Mouse (Mus musculus) MEL (cell line): Measurements from ENCODE around the gene Aff4.

ENCODE experiments used
- CHD2 ChIP-seq: IDR thresholded peaks from 2 replicates; pipeline ENCODE4 v1.6.1; 2011; ENCODE audit warnings: low read length, improper control_type of control experiment
- CTCF ChIP-seq, 3 experiments: IDR thresholded peaks in 2 of 3; conservative IDR thresholded peaks in 1 of 3; 2 replicates each; pipeline ENCODE4 v1.5.1; 2011 to 2012; ENCODE audit warnings: low read length in 3 of 3, low read depth in 2 of 3, mild to moderate bottlenecking in 2 of 3, improper control_type of control experiment in 1 of 3, inconsistent platforms in 1 of 3, mixed read lengths in 1 of 3, moderate library complexity in 1 of 3; ENCODE audit not compliant: control insufficient read depth in 1 of 3, insufficient read depth in 1 of 3, poor library complexity in 1 of 3, severe bottlenecking in 1 of 3
- EP300 ChIP-seq, 2 experiments: IDR thresholded peaks; 2 replicates each; pipeline ENCODE4 v1.6.1; 2011; ENCODE audit warnings: improper control_type of control experiment in 2 of 2, low read length in 2 of 2, low read depth in 1 of 2, mild to moderate bottlenecking in 1 of 2
- GABPA ChIP-seq: IDR thresholded peaks from 2 replicates; pipeline ENCODE4 v1.6.1; 2012; ENCODE audit warnings: low read depth, mild to moderate bottlenecking, inconsistent platforms, low read length, improper control_type of control experiment, moderate library complexity
- HCFC1 ChIP-seq: IDR thresholded peaks from 2 replicates; pipeline ENCODE4 v1.6.1; 2012; ENCODE audit warnings: low read depth, mild to moderate bottlenecking, inconsistent platforms, low read length, improper control_type of control experiment, moderate library complexity
- MAX ChIP-seq: IDR thresholded peaks from 2 replicates; pipeline ENCODE4 v1.6.1; 2011; ENCODE audit warnings: low read length, improper control_type of control experiment
- POLR2A ChIP-seq, 2 experiments: IDR thresholded peaks; 2 replicates each; pipeline ENCODE4 v1.6.1; 2011 to 2012; ENCODE audit warnings: low read length in 2 of 2, mild to moderate bottlenecking in 2 of 2, control low read depth in 1 of 2, improper control_type of control experiment in 1 of 2, low read depth in 1 of 2, moderate library complexity in 1 of 2; ENCODE audit not compliant: control insufficient read depth in 1 of 2, insufficient read depth in 1 of 2, poor library complexity in 1 of 2
- SMC3 ChIP-seq: IDR thresholded peaks from 2 replicates; pipeline ENCODE4 v1.6.1; 2011; ENCODE audit warnings: low read depth, low read length, improper control_type of control experiment
- TBP ChIP-seq: IDR thresholded peaks from 2 replicates; pipeline ENCODE4 v1.8.0; 2011; ENCODE audit warnings: low read depth, low read length, improper control_type of control experiment
- TCF12 ChIP-seq: IDR thresholded peaks from 2 replicates; pipeline ENCODE4 v1.6.1; 2014; ENCODE audit warnings: low read depth, mild to moderate bottlenecking, inconsistent platforms, low read length, improper control_type of control experiment, moderate library complexity
- USF1 ChIP-seq: IDR thresholded peaks from 2 replicates; pipeline ENCODE4 v1.6.1; 2014; ENCODE audit warnings: low read depth, mild to moderate bottlenecking, inconsistent platforms, low read length, improper control_type of control experiment, moderate library complexity
- ZMIZ1 ChIP-seq: IDR thresholded peaks from 2 replicates; pipeline ENCODE4 v1.6.1; 2012; ENCODE audit warnings: low read depth, mild to moderate bottlenecking, inconsistent platforms, low read length, improper control_type of control experiment, moderate library complexity

- TF ChIP-seq EP300 (IDR thresholded peaks at IDR 0.05; ENCODE audit: low read depth in 1 of 2, low read length in 2 of 2), result no peak
- TF ChIP-seq SMC3, result no peak
- no peak for TF ChIP-seq CTCF (IDR thresholded peaks at IDR 0.05 in 2 of 3, conservative IDR thresholded peaks at IDR 0.05 in 1 of 3; ENCODE audit: control insufficient read depth in 1 of 3, insufficient read depth in 1 of 3, low read depth in 2 of 3, low read length in 3 of 3, poor library complexity in 1 of 3, severe bottlenecking in 1 of 3)
- no peak for TF ChIP-seq TCF12
- no peak for TF ChIP-seq GABPA
- TF ChIP-seq MAX, result no peak
- no peak for TF ChIP-seq CHD2
- no peak for TF ChIP-seq POLR2A (IDR thresholded peaks at IDR 0.05; ENCODE audit: control insufficient read depth in 1 of 2, insufficient read depth in 1 of 2, low read depth in 1 of 2, low read length in 2 of 2, poor library complexity in 1 of 2)
- no peak for TF ChIP-seq ZMIZ1
- TF ChIP-seq HCFC1, result no peak
- TF ChIP-seq TBP, result no peak
- no peak for TF ChIP-seq USF1
Observed at GRCm38 (mm10) chr11:53451361-53451760, 100.7 kb downstream of the Aff4 start.
